Mouse (Mus musculus) yolk sac, embryonic 10.5 days (tissue): ENCODE results near the gene Gas8.
"Not testable (repeated sequence)": the region's sequence is repeated elsewhere in the genome, so short reads cannot be mapped to it uniquely, and the experiment has no call there.

Experiments used
- DNase-seq: peaks from one replicate; pipeline ENCODE4 v3.0.0-alpha.2; 2017; ENCODE audit warnings: low spot score

Gene Gas8

DNA sequence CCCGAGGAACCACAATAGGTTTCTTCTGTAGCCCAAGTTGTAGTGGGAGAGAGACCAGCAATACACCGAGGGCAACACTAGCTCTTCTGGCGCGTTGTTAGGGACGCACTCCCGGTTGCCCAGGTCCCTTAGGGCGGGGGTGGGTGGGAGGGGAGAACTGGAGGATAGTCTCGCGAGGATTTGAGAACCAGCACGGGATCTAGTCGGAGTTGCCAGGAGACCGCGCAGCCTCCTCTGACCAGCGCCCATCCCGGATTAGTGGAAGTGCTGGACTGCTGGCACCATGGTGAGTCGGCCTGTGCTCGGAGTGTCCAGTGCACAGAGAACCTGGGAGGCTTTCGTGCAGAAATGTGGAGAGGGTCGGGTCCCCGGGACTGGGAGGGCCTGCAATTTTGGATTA is at the start of gene Gas8:
Gas8 (plus strand) TSS at position 168 of the 400 bp plus-strand sequence.
- DNase-seq: peak; percentile 96

GRCm38 (mm10) chr8:123472991-123473390 is 45.6 kb upstream of the Gas8 start:
- DNase-seq: peak; percentile 74

DNA sequence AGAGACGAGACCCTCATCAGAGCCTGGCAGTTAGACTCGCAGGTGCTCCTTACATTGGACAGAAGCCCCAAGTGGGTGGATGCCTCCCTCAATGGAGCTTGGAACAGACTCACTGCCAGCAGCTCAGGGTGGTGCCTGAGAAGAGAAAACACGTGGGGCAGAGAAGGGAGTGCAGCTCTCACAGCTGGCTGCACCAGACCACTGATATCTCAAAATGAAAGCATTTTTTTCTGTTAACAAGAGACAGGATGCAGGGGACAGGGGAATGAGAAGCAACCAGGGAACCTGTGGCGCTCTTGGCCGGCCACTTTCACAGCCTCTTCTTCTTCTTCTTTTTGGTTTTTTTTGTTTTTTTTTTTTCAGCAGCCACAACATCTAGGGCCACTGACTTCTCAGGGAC is 44.1 kb upstream of the Gas8 start:
- not testable (repeated sequence) for DNase-seq

DNA sequence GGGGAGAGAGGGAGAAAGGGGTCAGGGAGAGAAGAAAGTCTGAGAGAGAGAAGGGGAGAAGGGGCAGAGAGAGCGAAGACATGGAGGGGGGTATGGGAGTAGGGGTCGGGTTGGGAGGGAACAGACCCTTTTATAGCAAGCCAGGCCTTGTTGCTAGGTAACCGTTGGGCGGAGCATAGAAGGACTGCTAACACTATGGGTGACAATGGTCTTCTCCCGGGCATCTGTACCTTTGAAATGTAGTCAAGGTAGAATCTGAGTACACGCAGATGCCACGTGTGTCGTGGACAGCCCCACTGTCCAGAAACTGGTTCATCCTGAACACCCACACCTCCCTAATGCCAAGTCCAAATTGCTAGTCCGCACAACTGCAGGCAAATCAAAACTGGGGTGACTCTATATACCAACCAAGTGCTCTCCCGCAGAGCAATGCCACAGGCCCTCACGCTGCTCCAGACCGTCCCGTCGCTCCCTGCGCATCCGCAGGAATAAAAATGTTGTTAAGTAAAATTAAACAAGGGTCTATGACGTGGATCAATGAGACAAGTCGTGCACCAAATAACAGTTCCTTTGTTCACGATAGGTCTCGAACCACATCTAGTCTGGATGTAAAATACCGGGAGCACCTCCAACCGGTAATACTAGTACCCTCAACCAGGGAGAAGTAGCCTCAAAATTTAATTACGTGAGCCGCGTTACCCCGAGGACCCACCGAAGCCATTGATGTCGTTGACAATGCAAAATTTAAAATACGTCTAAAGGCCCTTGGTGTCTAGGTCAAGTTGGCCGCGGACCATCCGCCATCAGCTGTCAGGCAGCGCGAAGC is 41.5 kb upstream of the Gas8 start:
- peak; percentile 68 for DNase-seq

- peak; percentile 92 for DNase-seq
Observed at GRCm38 (mm10) chr8:123477737-123478258, 40.8 kb upstream of the Gas8 start, which contains the start of gene Afg3l1. Gene Afg3l1, plus strand, starts transcription at chr8:123477903.

GRCm38 (mm10) chr8:123478456-123479218 is 40.0 kb upstream of the Gas8 start:
- no peak for DNase-seq

- no peak for DNase-seq
Observed at GRCm38 (mm10) chr8:123482627-123483026, 36.0 kb upstream of the Gas8 start.

GRCm38 (mm10) chr8:123491280-123492075 is 27.2 kb upstream of the Gas8 start:
- DNase-seq: no peak

DNA sequence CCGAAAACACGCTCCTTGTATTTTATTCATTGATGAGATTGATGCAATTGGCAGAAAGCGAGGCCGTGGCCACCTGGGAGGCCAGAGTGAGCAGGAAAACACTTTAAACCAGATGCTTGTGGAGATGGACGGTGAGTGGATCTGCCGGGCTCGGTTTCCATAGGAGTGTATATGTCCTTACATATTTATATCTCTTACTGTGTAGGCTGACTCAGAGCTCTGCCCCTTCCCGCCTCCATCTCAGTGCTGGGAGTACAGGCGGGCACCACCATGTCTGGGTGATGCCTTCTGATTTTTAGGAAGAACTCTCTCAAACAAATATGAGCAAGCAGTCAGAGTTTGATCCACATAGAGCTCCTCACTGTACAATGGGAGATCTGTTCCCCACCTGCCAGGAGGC is 25.7 kb upstream of the Gas8 start:
- no peak for DNase-seq

DNA sequence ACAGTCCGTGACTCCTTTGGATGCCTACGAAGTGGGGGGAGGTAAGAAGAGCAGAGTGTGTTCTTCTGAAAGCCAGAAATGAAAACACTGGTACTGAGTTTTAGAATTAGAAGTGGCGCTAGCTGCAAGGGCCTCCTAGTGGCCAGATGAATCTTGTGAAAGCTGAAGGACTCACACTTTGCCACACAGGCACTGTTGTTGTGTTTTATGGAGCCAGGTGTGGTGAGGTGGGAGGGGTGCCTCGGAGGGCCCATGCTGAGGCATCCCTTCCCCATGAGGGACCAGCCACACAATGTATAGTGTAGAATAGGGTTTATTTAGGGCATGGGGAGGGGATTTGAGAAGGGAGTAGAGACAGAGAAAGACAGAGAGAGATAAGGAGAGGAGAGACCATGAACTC is 20.9 kb upstream of the Gas8 start:
- no peak for DNase-seq

GRCm38 (mm10) chr8:123498963-123499362 is 19.7 kb upstream of the Gas8 start:
- no peak for DNase-seq

DNA sequence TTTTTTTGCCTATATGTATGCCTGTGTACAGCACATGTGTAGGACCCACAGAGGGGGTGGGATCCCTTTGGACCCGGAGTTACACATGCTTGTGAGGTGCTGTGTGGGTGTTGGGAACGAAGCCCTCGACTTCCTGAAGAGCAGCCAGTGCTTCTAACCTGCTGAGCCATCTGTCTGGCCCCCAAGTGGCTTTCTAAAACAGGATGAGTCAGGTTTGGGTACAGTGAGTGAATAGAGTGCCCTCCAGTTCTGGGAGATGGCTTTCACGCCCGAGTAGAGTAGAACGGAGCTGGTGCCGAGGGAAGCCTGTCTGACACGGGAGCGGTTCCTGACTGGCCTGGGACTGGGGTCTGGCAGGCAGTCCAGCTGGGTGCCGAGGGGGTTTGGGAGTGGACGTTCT is 19.1 kb upstream of the Gas8 start:
- DNase-seq: no peak

GRCm38 (mm10) chr8:123502192-123502591 is 16.4 kb upstream of the Gas8 start:
- no peak for DNase-seq

DNA sequence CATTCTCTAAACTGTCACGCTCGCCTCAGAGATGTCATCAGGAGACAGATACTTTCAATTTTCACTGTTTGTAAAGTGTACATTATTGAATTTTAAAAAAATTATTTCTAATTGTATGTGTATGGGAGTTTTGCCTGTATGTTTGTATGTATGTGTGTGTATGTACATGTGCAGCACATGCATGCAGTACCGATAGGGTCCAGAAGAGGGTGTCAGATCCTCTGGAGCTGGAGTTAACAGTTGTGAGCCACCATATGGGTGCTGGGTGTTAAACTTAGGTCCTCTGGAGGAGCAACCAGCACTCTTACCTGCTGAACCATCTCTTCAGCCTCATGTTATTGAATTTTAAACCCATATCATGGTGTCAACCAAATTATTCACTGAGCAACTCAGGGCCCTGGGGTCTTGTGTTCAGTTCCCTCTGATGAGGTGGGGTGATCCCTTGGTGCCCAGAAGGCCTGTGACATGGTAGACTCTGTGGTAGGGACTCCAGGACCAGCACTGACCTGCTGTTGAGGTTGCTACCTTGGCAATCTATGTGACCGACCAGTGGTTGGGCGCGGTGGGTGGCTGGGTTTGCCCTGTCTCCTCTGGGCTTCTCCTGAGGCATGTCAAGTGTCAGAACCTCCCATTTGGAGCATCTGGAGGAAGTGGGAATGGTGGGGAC is 14.7 kb upstream of the Gas8 start:
- DNase-seq: no peak

GRCm38 (mm10) chr8:123504591-123505195 is 13.9 kb upstream of the Gas8 start:
- no peak for DNase-seq

DNA sequence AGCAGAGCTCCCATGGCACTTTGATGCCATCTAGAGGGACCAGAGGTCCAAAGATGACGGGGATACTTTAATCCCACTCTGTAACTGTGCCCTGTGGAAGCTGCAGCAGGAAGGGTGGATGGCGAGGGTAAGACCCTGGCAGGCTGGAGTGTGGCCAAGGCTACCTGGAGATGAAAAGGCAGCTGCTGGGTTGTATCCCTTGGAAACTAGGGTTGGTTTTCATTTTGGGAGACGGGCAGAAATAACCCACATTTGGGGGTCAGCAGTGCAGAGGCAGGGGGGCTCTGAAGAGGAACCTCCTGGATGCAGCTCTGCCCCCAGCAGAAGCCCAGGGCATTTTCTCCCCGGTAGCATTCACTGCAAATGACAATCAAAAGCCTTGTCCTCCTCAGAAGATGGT is 13.4 kb upstream of the Gas8 start:
- no peak for DNase-seq

- DNase-seq: no peak
Observed at GRCm38 (mm10) chr8:123505695-123506094, 12.9 kb upstream of the Gas8 start.

GRCm38 (mm10) chr8:123507153-123507552 is 11.5 kb upstream of the Gas8 start:
- no peak for DNase-seq

GRCm38 (mm10) chr8:123510819-123511218 is 7.8 kb upstream of the Gas8 start:
- DNase-seq: no peak

GRCm38 (mm10) chr8:123514136-123514535 is 4.5 kb upstream of the Gas8 start:
- no peak for DNase-seq
